Mouse (Mus musculus) mesoderm, embryonic 11.5 days (tissue): ENCODE results near the gene Nav1.

ENCODE experiments used
- DNase-seq: peaks from one replicate; pipeline ENCODE4 v3.0.0-alpha.2; 2012; ENCODE audit warnings: low read depth, low spot score

The Nav1 gene

GRCm38 (mm10) chr1:135520550-135521168, 86.4 kb downstream of the Nav1 start:
- no peak for DNase-seq

GRCm38 (mm10) chr1:135518661-135519060, 88.4 kb downstream of the Nav1 start:
- no peak for DNase-seq

- no peak for DNase-seq
These were observed 89.6 kb downstream of the Nav1 start for GRCm38 (mm10) chr1:135517469-135517868.

DNA sequence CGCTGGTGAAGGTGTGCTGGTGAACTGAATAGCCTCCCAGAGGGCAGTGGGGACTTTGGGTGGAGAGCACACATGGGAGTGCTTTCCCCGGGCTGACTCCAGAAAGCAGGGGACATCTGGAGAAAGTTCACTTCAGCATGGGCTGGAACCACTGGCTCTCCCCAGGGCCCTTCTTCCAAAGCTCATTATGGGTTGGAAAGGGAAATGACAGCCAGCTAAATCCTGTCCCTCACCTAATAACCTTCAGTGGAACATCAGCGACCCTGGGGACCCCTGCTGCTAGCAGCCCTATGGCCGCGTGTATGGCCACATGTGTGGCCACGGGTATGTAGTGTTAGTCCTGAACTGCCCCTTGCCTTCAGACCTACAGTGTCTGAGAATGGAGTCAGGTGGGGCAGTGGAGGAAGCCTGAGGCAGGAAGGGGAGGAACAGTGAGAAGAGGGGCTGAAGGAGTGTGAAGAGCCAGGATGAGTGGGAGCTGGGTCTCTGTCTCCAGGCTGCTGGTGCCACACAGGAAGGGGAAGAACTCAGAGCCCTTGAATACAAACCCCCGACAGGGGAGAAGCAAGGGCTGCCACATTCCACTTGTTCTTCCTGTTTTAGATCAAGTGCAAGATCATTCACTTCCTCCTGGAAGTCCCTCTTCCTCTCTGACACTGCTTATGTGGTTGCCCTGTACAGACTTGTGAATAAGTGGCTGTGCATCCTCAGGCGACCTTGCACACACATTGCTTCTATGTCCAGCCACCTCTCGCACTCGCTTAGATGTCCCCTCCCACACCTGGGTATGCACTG, 90.4 kb downstream of the Nav1 start:
- DNase-seq = no peak

DNA sequence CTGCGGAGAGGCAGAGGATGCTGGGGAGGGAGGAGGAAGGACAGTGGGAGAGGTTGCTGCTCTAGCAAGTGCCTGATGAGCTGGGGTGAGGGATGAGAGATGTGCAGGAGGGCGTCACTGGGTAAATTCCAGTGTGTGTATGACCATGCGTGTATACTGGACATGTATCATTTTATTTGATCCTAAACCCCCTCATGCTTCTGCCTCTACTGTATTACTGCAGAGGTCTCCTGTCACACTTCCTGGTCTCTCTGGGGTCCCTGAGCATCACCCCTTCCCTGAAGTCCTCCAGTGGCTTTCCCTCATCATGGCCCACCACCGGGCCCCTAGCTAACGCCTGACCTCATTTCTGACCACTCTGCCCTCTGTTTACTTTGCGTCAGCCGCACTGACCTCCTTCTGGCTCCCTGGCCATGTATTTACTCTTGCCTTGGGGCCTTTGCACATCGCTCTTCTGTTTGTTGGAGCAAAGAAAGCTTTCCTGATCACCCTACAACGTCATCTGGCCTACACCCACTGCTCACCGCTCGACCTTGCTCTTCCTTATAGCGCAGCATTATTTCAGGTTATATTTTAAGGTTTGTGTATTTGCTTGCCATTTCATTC, 91.4 kb downstream of the Nav1 start:
- no peak for DNase-seq

DNA sequence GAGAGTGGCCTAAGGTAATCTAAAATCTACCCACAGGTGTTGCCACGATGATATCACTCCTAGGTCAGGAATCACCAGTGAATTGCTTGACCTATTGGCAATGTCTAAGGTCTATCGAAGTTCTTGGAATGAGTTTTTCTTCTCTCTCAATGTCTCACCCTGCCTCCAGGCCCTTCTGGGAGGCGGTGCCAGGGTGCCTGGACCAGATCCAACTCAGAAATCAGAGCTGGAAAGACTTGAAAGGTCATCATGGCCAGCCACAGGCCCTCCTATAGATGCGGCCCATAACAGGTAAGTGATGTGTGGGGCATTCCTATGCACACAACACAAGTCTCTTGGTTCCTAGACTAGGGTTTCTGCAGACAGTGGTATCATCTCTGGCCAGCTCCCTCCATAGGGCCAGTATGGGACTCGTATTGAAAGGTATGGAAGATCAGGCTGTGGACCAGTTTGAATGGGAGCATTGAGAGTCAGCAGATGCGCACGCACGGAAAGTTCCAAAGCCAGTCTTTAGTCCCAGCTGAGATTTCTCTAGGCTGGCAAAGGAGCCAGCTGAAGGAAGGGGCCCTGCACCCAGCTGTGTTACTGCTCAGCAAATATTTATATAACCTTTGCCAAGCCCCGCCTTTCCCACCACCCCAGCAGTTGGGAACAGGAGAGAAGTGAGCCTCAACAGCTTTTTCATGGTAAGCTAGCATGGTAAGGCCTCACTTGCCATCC, 92.0 kb downstream of the Nav1 start:
- DNase-seq = peak; percentile 59

DNA sequence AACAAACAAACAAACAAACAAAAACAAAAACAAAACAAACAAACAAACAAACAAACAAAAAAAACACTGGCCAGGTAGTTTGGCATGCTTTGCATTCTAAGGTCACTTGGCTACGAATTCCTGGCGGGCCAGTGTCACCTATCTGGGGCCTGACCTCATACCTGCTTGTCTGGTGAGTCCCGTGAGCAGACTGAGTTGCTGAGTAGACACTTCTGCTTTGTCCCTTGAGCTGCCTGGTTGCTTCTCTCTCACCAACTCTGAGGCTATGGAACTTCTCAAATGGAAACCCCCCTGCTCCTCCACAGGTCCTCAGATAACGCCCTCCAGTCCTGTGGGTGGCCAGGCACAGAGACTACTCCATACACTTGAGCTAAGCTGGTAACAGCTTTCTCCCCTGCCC, 93.0 kb downstream of the Nav1 start:
- no peak for DNase-seq

- no peak for DNase-seq
These were observed 93.6 kb downstream of the Nav1 start for GRCm38 (mm10) chr1:135513464-135513863.

DNA sequence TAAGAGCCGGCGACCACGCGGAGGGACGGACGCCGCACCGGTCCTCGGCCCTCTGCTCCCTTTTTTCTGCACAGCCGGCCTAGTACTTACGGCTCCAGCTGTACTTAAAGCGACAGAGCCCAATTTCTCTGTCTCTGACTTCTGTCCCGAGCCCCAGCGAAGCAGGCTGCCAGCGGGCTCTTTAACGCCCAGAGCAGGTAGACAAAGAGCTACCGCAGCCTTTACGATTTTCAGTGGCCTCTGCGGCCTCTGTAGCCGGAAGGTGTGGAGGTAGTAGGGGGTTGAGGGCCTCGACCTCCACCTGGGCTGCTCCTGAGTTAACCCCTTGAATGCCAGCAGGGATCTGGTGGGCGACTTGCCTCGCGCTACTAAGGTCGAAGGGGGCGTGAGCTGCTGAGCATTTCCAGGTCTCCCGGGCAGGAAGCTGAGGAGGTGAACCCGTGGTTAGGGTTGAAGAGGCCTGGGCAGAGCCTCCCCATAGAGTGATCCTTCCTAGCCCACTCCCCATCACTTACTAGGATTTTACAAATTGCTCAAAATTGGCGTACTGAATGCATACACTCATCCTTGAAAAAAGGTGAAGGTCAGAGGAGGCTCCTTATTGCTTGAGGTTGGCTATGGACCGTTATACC, 96.6 kb downstream of the Nav1 start:
- peak; percentile 74 for DNase-seq

DNA sequence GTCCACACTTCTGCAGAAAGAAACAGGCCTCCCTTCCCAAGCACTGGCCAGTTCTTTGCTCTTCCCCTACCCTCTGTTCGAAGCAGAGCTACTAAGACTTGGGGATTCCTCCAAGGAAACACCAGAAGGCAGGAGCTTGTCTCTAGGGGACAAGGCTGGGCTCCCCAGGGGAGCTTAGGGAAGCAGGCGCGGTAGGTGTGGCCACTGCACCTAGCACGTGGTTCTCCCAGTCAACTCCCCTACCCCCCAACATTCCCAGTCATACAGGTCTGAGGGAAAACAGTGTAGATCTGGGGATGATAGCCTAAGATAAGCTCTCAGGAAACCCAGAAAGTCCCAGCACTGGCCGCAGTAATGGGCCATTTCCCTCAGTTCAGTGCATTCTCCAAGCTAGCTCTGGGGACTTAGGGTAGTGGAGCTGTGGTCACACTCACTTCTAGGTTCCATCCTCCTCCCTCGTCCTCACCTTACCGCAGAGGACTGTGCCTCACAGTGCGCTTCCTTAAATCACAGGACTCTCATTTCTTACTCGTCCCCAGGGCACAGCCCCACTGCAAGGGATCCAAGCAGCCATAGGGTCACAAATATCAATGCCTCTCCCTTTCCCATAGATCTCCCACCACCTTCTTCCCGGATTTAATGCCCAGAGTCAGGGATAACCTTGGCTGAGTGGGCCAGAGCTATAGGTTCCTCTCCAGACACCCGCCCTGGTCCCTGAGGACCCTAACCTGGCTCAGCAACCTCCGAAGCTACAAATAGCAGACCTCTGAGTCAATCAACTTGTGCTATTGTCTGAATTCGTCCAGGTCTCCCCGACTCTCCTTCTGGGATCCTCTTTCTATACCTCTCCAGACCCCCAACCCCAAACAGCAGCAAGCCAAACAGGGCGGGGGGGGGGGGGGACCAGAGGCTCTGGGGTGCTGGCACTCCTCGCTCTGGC, 97.7 kb downstream of the Nav1 start:
- DNase-seq = no peak

DNA sequence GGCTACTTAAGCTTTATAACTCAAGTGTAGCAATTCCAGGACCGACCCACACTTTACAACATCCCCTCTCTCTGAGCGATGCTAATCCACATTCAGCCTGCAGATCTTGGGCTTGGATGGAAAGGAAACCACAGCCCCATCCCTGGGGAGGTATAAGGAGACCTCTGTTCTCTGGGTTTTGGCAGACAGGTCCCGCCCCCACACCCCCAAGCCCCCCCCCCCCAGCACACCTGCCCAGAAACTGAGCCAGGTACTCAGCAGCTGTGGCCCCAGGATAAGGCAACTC, 98.8 kb downstream of the Nav1 start:
- no peak for DNase-seq

DNA sequence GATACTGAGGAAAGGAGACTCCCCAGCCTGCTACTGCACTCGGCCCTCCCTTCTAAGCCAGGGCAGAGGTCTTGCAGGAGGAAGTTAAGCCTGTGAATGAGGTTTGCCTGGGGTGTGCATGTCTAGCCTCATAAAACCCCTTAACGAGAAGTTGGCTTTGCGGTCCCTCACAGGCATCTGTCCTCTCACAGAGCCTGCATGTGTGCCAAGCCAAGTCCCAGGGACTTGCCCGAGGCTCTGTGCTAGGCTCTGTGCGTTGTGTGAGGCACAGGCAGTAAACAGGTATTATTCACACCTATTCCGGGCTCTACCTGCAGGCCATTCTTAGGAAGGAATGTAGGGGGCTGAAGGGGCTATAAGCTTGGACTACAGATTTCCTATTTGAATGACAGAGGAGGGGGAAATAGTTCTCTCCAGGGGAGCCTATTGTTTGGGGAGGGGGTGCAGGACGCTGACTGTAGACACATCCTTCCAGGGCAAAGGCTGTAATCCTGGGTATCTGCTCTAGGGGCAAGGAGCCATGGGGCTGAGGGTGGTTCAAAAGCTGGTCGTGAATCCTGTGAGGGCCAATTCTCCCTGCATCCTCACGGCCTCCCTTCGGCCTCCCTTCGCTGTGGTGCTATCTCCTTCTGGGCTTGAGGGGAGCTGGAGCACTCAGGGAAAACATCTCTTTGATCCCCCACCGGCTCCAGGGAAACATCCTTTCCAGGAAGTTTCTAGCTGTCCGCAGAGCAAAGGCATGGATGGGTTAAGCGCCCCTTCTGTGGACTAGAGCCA, 99.3 kb downstream of the Nav1 start:
- DNase-seq = no peak

DNA sequence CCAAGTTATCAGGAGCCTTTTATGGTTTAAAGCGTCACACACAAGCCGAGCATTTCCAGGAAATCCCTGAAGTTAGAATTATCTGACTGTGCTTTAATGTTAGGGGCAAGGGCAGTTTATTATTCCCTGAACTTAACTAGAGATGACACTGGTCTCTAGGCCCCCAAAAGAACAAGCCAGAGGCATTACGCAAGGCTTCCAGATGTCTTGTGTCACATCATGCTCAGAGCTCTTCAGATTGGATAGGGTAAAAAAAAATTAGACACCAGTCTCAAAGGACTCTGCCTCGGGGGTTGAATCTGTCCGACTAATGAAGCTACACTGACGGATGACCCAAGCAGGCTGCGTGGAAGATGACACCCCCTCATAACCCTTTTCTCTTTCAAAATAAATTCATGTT, 101.6 kb downstream of the Nav1 start:
- no peak for DNase-seq

DNA sequence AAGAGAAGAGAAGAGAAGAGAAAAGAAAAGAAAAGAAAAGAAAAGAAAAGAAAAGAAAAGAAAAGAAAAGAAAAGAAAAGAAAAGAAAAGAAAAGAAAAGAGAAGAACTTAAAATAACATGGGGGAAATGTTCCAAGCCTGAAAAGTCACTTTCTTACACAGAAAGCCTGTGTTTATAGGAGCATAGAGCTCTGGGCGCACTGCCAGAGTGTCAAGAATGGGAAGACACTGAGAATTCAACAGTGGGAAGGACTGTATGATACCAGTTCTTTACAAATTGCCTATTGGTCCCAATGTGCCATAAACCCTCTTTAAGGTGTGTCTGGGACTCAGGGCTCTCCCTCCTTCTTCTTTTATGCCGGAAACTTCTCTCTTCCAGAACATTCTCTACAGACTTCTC, 103.7 kb downstream of the Nav1 start:
- DNase-seq = no peak

DNA sequence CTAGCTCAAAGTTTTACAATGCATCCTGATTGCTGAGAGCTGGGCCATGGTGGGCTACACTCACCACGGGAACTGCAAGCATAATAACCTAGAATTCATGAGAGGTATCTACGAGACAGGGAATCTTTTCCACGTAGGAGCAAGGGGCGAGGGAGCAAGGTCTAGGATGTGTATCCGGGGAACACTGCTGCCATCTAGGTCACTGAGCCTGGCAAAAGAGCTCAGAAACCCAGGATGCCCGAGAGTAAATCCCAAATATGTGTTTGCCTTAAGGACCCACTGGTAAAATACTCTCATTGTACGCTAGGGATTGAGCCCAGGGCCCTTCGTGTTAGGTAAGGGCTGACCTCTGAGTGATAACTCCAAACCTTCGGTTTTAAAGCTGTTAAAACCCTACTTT, 104.3 kb downstream of the Nav1 start:
- DNase-seq = no peak

DNA sequence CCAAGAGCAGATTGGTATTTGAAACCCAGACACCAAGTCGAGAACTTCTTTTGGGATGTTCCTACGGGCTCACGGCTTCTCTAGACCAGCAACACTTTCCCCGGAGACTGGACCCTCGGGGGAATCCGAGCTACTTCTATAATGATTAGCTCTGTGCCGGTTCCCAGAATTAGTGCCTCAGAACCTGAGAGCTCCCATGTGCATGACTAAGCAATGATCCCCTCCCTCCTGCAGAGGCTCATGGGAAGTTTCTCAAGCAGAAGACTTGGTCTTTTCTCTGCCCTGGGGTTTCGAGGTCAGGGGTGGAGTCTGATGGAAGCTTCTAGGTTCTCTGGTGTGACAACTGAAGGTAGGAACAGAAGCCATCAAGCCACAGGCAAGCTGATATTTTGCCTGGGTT, 105.0 kb downstream of the Nav1 start:
- no peak for DNase-seq

- peak; percentile 59 for DNase-seq
These were observed 108.4 kb downstream of the Nav1 start for GRCm38 (mm10) chr1:135498455-135499358.

DNA sequence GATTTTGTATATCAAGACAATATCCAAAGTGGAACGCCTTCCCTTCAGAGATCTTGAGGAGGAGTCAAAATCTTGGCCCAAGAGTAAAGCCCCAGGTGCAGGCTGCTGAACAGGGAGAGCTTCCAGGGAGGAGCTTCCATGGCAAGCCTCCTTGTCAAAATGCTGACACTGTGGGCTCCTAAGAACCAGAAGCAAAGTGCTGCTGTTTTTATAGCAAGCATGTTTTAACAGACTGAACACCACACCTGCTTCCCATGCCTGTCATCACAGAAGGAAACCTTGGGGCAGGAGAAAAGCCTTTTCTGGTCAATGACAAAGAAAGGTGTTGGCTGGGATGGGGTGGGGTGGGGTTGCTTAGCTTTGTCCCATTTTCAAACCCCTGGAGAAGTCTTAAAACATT, 112.0 kb downstream of the Nav1 start:
- no peak for DNase-seq

GRCm38 (mm10) chr1:135493862-135494261, 113.2 kb downstream of the Nav1 start:
- DNase-seq = no peak
